Mouse (Mus musculus) cerebellum, adult 18-20 months (tissue): ENCODE measurements around the gene Hsd17b14.
A peak's percentile ranks its signal among the peaks of the same experiment; 100 is the strongest.

Experiments
- DNase-seq, 2 experiments: peaks; one replicate each; pipeline ENCODE4 v3.0.0; 2021

Hsd17b14 gene

GRCm38 (mm10) chr7:45609511-45609910 lies 54.8 kb downstream of the Hsd17b14 start:
- no peak for DNase-seq

GRCm38 (mm10) chr7:45616277-45616676 lies 61.6 kb downstream of the Hsd17b14 start:
- DNase-seq: no peak

GRCm38 (mm10) chr7:45617042-45617695 lies 62.5 kb downstream of the Hsd17b14 start, which contains the start of gene Fut1:
Gene Fut1, plus strand, starts transcription at chr7:45617289.
- DNase-seq: peak; percentile 38 to 42
